Mouse (Mus musculus): Measurements from ENCODE around the gene Dgcr6. TPM values are rescaled to one million over a fixed set of nuclear protein-coding genes. Genes with fewer than 3 reads are reported as not detected.
"Not testable (repeated sequence)": the region's sequence is repeated elsewhere in the genome, so short reads cannot be mapped to it uniquely, and the experiment has no call there.

The Dgcr6 gene
- 61.2 and 64.6 TPM in 2 replicates for total RNA-seq (2014; fragmentation: Nextera tagmentation)
- total RNA-seq (2017), result 22.7 and 26.0 TPM in 2 replicates

DNA sequence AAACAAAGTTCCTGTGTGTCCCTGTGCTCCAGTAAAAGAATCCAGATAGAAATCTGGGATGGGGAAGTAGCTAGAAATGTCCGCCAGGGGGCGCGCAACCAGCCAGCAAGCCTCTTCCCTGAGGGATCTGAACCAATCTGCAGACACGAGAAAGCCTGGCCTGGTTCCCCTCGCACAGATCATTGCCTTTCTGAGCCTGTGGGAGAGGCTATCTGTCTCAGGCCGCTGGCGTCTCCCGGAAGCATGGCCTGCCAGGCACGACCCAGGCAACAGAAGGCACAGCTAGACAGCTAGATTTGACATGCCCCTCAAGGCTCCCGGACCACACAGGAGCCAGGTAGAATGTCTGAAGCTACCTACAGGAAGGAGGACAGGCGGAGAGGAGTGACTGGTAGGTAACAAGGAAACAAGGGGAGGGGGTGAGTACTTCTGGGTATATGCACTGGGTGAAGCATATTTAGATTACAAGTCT, at the start of gene Dgcr6:
Gene Dgcr6 (plus strand): TSS at position 130 of the 472 bp plus-strand sequence.
- peak; percentile 64 for ATAC-seq (replicated peaks; ENCODE audit: low FRiP score, low TSS enrichment, poor library complexity, severe bottlenecking)

DNA sequence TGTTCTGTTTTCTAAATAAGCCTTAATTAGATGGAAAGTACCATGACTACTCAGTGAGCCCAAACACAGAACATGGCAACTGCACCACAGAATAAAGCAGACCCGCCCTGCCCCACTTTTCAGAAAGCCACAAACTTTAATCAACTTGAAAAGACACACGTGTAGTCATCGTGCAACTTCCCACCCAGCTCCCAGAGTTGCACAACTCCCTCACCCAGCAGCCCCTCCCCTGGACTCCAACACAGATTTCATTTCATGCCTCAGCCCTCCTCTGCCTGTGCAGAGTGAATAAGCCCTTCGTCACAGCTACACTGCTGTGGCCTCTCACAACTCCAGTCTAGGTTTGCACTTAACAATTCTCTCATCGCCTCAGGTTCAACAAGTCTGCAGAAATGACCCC, 48.1 kb upstream of the Dgcr6 start:
- ATAC-seq (replicated peaks; ENCODE audit: low FRiP score, low TSS enrichment, poor library complexity, severe bottlenecking), result no peak

DNA sequence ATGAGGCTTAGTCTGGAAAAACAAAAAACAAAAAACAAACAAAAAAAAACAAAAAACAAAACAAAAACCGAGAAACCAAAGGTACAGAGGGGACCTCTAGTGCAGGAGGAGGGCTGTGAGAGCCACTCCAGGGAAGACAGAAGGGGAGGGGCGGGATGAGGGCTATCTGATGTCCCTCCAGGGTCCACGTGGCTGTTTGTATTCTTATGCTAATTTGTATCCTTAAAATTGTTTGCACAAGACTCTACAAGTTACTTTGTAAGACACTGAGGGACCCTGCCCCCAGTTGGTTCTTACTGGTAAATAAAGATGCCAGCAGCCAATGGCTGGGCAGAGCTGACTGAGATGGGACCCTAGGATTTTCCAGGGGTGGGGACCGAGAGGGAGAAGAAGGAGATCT, 45.6 kb upstream of the Dgcr6 start:
- no peak for ATAC-seq (replicated peaks; ENCODE audit: low FRiP score, low TSS enrichment, poor library complexity, severe bottlenecking)

DNA sequence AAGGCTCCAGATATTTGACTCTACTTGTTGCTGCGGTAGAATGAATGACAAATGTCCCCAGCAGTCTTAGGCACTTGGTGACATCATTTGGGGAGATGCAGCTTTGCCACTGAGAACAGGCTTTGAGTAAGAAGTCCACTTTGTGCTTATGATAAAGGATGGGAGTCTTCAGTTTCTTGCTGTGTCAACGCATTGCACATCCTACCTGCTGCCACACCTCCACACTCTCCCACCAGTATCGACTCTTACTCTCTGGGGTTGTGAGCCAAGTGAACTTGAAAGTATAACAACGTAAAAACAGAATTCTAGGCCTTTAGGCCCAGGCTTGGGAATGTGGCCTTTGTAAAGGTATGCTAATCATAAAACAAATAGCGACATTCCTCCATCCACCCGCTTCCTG, 41.6 kb upstream of the Dgcr6 start:
- no peak for ATAC-seq (replicated peaks; ENCODE audit: low FRiP score, low TSS enrichment, poor library complexity, severe bottlenecking)

DNA sequence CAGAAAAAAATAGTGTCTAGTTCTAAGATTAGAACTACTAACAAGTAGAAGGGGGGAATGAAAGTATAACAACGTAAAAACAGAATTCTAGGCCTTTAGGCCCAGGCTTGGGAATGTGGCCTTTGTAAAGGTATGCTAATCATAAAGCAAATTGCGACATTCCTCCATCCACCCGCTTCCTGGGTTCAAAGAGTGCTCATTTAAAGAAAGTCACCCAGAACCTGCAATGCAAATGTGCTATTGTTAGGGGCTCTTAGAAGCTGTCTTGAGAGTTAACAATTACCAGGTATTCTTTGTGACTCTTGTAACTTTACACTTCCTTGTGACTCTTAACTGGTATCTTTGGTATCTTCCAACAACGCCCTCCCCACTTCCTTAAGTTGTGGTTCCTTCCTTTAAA, 36.2 kb upstream of the Dgcr6 start:
- not testable (repeated sequence) for ATAC-seq (replicated peaks; ENCODE audit: low FRiP score, low TSS enrichment, poor library complexity, severe bottlenecking)

DNA sequence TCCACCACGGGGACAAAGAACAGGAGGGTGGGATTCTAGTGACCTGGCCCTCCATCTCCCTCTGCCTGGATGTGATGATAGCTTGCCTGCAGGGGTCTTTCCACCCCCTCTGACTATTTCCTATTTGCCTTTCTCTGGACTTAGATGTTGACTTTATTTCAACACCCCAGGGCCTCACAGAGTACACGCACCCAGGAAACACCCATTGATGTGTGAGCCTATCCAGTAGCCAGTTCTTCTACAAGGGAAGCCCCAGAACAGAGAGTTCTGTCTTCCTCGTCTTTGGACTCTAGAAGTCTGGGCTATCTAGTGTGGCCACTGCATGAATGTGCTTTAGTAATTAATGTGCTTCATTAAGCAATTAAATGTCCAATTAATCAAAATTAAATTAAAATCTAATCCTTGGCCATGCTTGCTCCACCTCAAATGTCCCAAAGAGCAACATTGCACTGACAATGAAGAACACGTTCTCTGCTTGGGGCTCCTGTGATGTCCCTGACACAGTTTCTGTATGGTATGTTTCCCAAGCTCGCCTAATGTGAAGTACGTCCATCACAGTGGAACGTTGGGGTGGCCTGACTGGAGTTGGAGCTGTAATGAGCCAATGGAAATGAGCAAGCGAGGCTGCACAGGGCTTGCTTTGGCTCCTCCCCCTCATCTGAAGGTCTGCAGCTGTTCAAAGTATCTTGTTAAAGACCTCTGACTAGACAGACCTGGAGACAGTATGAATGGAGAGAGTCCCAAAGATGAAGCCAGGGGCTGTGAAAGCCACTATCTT, 29.7 kb upstream of the Dgcr6 start:
- ATAC-seq (replicated peaks; ENCODE audit: low FRiP score, low TSS enrichment, poor library complexity, severe bottlenecking), result no peak

DNA sequence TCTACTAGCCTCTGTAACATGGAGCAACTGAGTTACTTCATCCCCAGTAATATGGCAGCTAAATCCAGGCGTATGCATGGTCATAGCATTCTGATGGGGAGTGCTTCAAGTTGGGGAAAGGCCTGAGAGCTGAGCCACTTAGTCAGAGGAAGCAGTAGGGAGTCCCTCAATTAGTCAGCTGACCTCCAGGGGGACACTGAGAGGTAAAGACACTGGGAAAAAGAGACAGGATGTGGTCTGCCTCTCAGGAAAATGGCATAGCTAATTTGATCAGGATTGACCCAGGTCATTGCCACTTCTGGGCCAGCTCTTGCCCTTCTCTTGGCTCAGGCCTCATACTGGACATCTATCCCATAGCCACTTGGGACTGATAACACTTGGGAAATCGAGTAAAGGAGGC, 25.3 kb upstream of the Dgcr6 start:
- ATAC-seq (replicated peaks; ENCODE audit: low FRiP score, low TSS enrichment, poor library complexity, severe bottlenecking), result no peak

DNA sequence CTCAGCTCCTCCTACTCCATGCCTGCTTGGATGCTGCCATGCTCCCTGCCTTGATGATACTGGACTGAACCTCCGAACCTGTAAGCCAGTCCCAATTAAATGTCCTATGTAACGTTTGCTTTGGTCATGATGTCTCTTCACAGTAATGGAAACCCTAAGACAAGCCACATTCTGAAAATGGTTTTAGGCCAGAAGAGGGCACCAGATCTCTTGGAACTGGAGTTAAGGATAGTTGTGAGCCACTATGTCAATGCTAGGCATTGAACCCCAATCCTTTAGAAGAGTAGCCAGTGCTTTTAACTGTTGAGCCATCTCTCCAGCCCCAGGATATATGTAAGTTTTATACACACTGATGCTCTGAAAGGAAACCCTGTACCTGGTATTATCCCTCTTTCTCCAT, 20.9 kb upstream of the Dgcr6 start:
- no peak for ATAC-seq (replicated peaks; ENCODE audit: low FRiP score, low TSS enrichment, poor library complexity, severe bottlenecking)

DNA sequence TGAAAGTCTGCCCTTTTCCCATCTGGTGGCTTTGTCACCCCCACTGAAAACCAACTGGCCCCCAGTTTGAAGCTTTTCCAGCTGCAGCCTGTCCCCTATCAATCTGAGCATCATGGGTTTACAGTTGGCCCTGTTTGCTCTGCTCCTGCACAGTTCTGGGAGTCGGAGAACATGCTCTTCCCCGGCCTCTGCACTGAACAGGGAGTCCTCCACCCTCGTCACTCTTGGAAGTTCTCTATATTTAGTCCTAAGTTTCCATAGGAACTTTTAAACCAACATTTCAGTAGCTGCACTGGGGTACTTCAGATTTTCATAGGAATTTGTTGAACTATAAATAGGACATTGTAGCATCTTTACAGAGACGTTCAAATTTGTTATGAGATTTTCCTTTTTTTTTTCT, 19.4 kb upstream of the Dgcr6 start:
- no peak for ATAC-seq (replicated peaks; ENCODE audit: low FRiP score, low TSS enrichment, poor library complexity, severe bottlenecking)

DNA sequence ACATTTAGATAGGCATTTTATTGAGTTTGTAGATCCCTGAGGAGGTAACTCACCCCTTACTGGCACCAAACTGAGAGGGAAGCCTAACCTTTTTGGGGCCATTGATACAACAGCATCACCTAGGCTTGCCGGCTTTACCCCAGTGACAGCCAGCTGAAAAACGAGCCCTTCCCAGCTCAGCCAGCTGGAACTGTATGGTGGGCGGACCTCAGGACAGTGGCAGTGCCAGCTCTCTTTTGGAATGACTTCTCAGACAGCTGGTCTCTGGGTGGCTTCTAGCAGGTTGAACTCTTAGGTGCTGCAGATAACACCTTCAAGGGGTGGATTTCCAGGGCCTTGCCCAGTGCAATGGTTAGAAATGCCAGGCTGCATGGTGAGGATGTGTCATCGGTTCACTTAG, 18.4 kb upstream of the Dgcr6 start:
- no peak for ATAC-seq (replicated peaks; ENCODE audit: low FRiP score, low TSS enrichment, poor library complexity, severe bottlenecking)

DNA sequence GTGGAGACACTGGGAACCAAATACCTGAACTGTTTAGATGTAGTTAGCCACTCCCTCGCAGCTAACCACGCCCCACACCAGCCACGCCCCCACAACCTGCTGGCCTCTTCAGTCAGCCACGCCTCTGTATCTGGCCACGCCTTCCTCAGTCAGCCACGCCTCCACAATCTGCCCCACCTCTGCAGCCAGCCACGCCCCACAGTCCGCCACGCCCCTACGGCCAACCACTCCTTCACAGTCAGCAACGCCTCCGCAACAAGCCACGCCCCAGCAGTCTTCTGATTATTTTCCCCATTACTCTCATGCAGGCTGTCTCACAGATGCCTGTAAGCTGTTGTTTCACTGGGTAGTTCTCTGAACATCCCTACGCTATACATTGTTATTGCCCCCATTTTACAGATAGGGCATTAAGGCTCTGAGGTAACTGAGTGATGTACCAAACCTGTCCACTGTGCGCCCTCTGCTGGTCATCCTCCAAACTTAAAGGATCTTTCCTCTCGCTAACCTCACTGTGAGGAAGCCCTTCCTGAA, 16.2 kb upstream of the Dgcr6 start:
- peak; percentile 95 for ATAC-seq (replicated peaks; ENCODE audit: low FRiP score, low TSS enrichment, poor library complexity, severe bottlenecking)

DNA sequence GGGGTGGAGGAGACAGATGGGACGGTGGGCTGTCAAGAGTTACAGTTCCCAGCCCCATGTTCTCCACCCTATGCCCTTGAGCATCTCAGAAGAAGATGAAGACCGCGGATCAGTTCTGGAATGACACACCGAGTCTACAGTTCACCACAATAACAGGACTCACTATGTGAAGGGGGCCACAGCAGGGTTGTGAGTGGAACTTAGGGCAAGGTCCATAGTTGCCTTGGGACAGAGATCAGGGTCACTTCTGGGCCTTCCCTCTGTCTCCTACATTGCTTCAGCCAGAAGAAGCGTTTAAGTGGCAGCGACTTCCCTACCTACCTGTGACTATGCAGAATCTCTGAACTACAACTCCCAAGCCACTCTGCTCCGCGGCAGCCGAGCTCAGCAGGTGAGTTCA, 15.6 kb upstream of the Dgcr6 start:
- ATAC-seq (replicated peaks; ENCODE audit: low FRiP score, low TSS enrichment, poor library complexity, severe bottlenecking), result no peak

DNA sequence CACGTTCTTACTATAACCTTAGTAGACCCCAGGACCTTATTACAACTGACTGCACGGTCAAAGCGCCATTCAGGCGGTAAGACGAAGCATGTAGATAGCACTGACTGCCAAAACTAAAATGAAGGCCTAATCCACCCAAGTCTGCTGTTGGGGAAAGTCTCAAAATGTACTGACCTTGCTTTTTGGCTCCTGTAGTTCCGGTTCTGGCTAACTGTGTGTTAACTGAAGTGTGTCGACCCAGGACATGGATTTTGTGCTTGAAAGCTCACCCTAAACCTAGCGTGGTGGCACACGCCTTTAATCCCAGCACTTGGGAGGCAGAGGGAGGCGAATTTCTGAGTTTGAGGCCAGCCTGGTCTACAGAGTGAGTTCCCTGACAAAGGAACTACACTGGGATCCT, 7.7 kb upstream of the Dgcr6 start:
- ATAC-seq (replicated peaks; ENCODE audit: low FRiP score, low TSS enrichment, poor library complexity, severe bottlenecking), result no peak

DNA sequence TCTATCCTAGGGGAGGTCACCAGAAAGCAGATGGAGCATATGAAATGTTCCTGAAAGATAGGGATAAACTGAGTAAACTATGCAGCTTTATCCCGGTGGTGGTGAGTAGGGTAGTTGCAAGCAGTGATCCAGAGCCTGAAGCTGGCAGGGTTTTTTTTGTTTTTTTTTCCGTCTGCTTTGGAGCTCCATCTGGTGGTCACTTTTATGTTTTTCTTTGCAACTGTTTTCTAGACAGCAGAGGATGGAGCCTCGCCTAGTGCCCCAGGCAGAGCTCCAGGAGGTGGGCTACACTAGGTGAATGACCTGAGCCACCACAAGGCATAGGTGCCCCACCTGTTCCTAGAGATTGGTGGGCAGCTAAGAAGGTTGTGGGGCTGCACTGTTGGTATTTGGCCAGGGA, 5.0 kb upstream of the Dgcr6 start:
- peak; percentile 61; the same call in 1 of the 2 replicates for ATAC-seq (replicated peaks; ENCODE audit: low FRiP score, low TSS enrichment, poor library complexity, severe bottlenecking)

DNA sequence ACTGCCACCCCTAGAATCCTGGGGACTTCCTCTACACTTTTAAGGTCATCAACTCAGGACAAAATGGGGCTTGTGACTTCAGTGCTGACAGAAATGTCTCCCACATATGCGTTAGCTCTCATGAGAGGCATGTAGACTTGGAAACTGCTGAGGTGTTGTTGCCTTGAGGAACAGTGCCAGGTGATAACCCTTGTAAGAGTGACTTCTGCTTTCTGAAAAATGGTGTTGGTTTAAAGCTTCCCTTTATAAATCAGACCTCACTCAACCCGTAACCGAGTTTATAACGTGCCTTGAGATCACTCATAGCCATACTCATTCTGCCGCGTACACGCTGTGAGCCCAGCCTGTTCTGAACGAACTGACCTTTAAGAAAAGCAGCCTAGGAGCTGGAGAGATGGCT, 4.6 kb upstream of the Dgcr6 start:
- ATAC-seq (replicated peaks; ENCODE audit: low FRiP score, low TSS enrichment, poor library complexity, severe bottlenecking), result no peak

DNA sequence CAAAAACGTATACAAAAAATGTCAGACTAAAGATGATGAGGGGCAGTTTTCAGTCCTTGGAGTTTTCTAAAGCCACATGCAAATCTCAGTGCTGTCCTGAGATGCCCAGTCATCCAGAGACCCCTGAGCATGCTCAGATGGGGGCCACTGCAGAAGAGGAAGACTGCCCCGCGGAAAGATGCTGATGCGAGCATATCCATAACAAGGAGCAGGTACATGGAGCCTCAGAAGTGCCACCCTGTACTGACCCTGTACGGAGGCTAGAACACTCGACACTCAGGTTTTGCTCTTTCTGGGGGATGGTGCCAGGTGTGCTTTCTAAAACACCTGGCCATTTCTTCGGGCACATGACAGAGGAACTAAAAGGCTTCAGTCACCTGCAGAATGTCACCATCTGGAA, 338 bp upstream of the Dgcr6 start:
- ATAC-seq (replicated peaks; ENCODE audit: low FRiP score, low TSS enrichment, poor library complexity, severe bottlenecking), result no peak

DNA sequence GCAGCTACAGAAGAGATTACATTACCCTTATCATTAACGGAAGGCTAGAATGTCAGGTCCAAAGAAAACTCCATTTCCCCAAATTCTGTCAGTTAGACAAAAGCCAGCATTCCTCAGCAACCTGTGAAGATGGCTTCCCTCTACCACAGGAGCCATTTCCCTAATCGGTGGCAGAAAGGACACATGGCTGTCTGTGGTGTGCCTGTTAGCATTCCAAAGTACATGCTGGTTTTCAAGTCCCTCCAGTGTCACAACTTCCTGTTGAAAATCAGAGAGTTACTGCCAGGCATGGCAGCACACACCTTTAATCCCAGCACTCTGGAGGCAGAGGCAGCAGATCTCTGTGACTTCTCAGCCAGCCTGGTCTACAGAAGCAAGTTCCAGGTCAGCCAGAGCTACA, 3.6 kb downstream of the Dgcr6 start:
- ATAC-seq (replicated peaks; ENCODE audit: low FRiP score, low TSS enrichment, poor library complexity, severe bottlenecking), result no peak

DNA sequence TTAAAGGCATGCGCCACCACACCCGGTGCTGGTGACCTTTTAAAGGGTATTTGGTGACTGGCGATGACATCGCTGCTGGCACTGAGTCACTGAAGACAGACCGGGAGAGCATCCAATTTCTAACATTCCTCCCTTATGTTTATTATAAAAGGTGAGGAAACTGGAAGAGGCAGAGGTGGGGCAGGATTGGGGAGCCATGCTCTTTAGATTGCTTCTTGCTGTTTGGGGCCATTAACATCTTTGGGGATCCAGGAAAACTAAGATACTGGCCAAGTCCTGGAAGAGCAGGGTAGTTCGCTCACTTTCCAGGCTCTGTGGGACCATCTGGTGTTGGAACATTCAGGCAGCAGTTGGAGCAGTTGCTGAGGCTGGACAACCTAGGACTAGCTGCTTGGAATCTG, 5.7 kb downstream of the Dgcr6 start:
- ATAC-seq (replicated peaks; ENCODE audit: low FRiP score, low TSS enrichment, poor library complexity, severe bottlenecking), result no peak

DNA sequence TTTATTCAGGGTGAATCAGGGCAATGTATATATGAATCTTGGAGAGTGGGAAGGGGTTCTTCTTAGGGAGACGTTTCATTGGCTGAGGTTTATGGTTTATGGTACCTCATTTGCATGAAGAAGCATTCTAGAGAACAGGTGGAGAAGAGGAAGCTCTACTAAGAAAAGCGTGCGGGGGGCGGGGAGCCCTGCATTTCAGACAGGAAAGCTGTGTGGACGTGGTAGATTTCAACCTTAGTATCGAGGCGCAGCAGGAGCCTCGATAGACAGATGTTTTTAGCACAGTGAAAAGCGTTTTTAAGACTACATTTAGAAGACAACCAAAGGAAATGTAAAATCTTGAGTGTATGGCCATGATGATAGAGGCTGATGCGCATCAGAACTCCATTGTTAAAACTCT, 6.6 kb downstream of the Dgcr6 start:
- ATAC-seq (replicated peaks; ENCODE audit: low FRiP score, low TSS enrichment, poor library complexity, severe bottlenecking), result no peak

DNA sequence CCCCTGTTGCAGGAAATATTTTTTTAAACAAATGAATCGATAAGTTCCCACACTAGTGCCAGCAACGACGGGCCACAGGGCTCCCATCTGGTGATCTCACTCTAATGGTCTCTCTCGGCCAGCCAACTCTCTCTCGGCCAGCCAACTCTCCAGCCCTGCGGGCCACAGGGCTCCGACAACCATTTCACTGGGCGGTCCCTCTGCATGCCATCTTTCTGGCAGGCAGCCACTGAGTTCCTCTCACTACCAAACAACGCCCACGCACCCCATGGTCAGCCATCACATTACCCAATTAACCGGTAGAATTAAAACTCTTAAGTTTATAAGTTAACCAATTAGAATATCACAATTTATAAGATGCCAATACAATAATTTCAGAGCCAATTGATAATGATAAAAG, 8.5 kb downstream of the Dgcr6 start:
- no peak for ATAC-seq (replicated peaks; ENCODE audit: low FRiP score, low TSS enrichment, poor library complexity, severe bottlenecking)

Measured in megakaryocyte-erythroid progenitor cell, adult 5-6 weeks (primary cell).